Mouse (Mus musculus) CH12.LX (cell line): ENCODE data around the gene Sppl2a. TPM values are rescaled to one million over a fixed set of nuclear protein-coding genes. Genes with fewer than 3 reads are reported as not detected.

ENCODE experiments used
- DNase-seq: peaks from one replicate; pipeline ENCODE4 v3.0.0-alpha.2; 2013; ENCODE audit errors: extremely low read depth
- H3K27ac ChIP-seq: 2 replicates; pipeline ENCODE4 v1.5.1; 2012; ENCODE audit warnings: low read depth, mild to moderate bottlenecking, control low read depth, moderate library complexity; ENCODE audit not compliant: insufficient read depth
- H3K27me3 ChIP-seq: replicated peaks from 2 replicates; pipeline ENCODE3; 2012; ENCODE audit warnings: inconsistent platforms
- H3K36me3 ChIP-seq, 2 experiments: replicated peaks in 1 of 2; 2 replicates each; pipeline versions ENCODE3 to v1.6.1; 2012; ENCODE audit warnings: inconsistent platforms in 1 of 2, low read length in 1 of 2, mild to moderate bottlenecking in 1 of 2, mixed read lengths in 1 of 2, moderate library complexity in 1 of 2; ENCODE audit not compliant: control insufficient read depth in 1 of 2, insufficient read depth in 1 of 2
- H3K4me1 ChIP-seq, 2 experiments: 2 replicates each; pipeline ENCODE4 v1.6.1; 2012; ENCODE audit warnings: inconsistent platforms in 1 of 2, moderate library complexity in 1 of 2; ENCODE audit not compliant: insufficient read depth in 2 of 2, control insufficient read depth in 1 of 2
- H3K4me2 ChIP-seq: 2 replicates; pipeline ENCODE4 v1.6.1; 2012; ENCODE audit warnings: low read depth, mild to moderate bottlenecking, control low read depth; ENCODE audit not compliant: poor library complexity, insufficient read depth, severe bottlenecking
- H3K4me3 ChIP-seq, 3 experiments: fragments of 150-350 bp in 1 of 3; sonication (generic) in 1 of 3; replicated peaks in 1 of 3; 2 replicates each; pipeline versions ENCODE3 to v1.5.1; 2011 to 2012; ENCODE audit warnings: low read depth in 2 of 3, low read length in 2 of 3, mild to moderate bottlenecking in 2 of 3, moderate library complexity in 2 of 3, control low read depth in 1 of 3, improper control_type of control experiment in 1 of 3, inconsistent platforms in 1 of 3, mixed read lengths in 1 of 3; ENCODE audit not compliant: poor library complexity in 1 of 3
- H3K79me2 ChIP-seq: replicated peaks from 2 replicates; pipeline ENCODE4 v1.6.1; 2012; ENCODE audit warnings: mild to moderate bottlenecking, moderate library complexity; ENCODE audit not compliant: control insufficient read depth, poor library complexity, insufficient read depth, severe bottlenecking; ENCODE audit errors: extremely low read depth
- H3K9ac ChIP-seq: 2 replicates; pipeline ENCODE4 v1.6.1; 2012; ENCODE audit warnings: low read depth, mild to moderate bottlenecking, control low read depth, moderate library complexity; ENCODE audit not compliant: insufficient read depth
- H3K9me3 ChIP-seq: replicated peaks from 2 replicates; pipeline ENCODE3; 2012; ENCODE audit warnings: low read length, inconsistent platforms, mixed read lengths
- CHD1 ChIP-seq: IDR thresholded peaks from 2 replicates; pipeline ENCODE4 v1.6.1; 2012; ENCODE audit warnings: low read depth, low read length, improper control_type of control experiment, inconsistent platforms
- EP300 ChIP-seq: IDR thresholded peaks from 2 replicates; pipeline ENCODE4 v1.6.1; 2011; ENCODE audit warnings: low read length, improper control_type of control experiment
- HCFC1 ChIP-seq: IDR thresholded peaks from 2 replicates; pipeline ENCODE4 v1.6.1; 2012; ENCODE audit warnings: low read depth, mild to moderate bottlenecking, inconsistent platforms, low read length, improper control_type of control experiment
- JUN ChIP-seq: IDR thresholded peaks from 2 replicates; pipeline ENCODE4 v1.6.1; 2011; ENCODE audit warnings: low read depth, mild to moderate bottlenecking, low read length, improper control_type of control experiment, moderate library complexity; ENCODE audit not compliant: insufficient read depth
- MAX ChIP-seq: IDR thresholded peaks from 2 replicates; pipeline ENCODE4 v1.6.1; 2011; ENCODE audit warnings: low read length, improper control_type of control experiment
- MAZ ChIP-seq: IDR thresholded peaks from 2 replicates; pipeline ENCODE4 v1.6.1; 2012; ENCODE audit warnings: low read depth, mild to moderate bottlenecking, inconsistent platforms, low read length, improper control_type of control experiment, moderate library complexity
- MYC ChIP-seq: IDR thresholded peaks from 2 replicates; pipeline ENCODE4 v1.6.1; 2011; ENCODE audit warnings: low read depth, mild to moderate bottlenecking, improper control_type of control experiment, low read length
- RCOR1 ChIP-seq: conservative IDR thresholded peaks from 2 replicates; pipeline ENCODE4 v1.6.1; 2012; ENCODE audit warnings: low read depth, mild to moderate bottlenecking, inconsistent platforms, low read length, improper control_type of control experiment
- SIN3A ChIP-seq: IDR thresholded peaks from 2 replicates; pipeline ENCODE4 v1.6.1; 2012; ENCODE audit warnings: low read length, improper control_type of control experiment, inconsistent platforms
- TBP ChIP-seq: conservative IDR thresholded peaks from 2 replicates; pipeline ENCODE4 v1.6.1; 2011; ENCODE audit warnings: low read depth, low read length, improper control_type of control experiment
- ZKSCAN1 ChIP-seq: IDR thresholded peaks from 2 replicates; pipeline ENCODE4 v1.6.1; 2012; ENCODE audit warnings: low read depth, inconsistent platforms, low read length, improper control_type of control experiment, borderline replicate concordance
- ZNF384 ChIP-seq: IDR thresholded peaks from 2 replicates; pipeline ENCODE4 v1.6.1; 2012; ENCODE audit warnings: low read depth, low read length, improper control_type of control experiment, inconsistent platforms
- dilution Hi-C: fragments of 300-500 bp; cut with MboI; formaldehyde crosslinking; loops from 2 replicates; pipeline ENCODE4 v1.14.3; 2020; ENCODE audit warnings: low sequenced_read_pairs; ENCODE audit not compliant: extremely low pct_unique_long_range_greater_than_20kb, extremely low pct_ligation_motif_present
- in situ Hi-C: fragments of 300-500 bp; cut with MboI; formaldehyde crosslinking; loops from 3 replicates; pipeline ENCODE4 v1.14.3; 2019; ENCODE audit warnings: low sequenced_read_pairs, low pct_ligation_motif_present, low pct_unique_long_range_greater_than_20kb, mixed read lengths
- polyA plus RNA-seq: library from polyadenylated mRNA; unstranded; fragments of >175 nt; gene quantifications from 2 replicates; pipeline ENCODE4 v1.2.1, GENCODE M21; 2012; ENCODE audit warnings: low read depth; ENCODE audit not compliant: insufficient read length
- total RNA-seq, 2 experiments: library from RNA; depleted of rRNA; stranded (reverse); fragments of 300-350 nt in 1 of 2; fragments of >200 nt in 1 of 2; gene quantifications; 2 replicates each; pipeline ENCODE4 v1.2.3; 2012 to 2014

Gene Sppl2a
- total and polyA plus RNA-seq, 3 experiments, result 35.3 to 52.4 (median 37.4) TPM

GRCm38 (mm10) chr2:126938069-126938468 lies 5.0 kb upstream of the Sppl2a start:
- in situ Hi-C loops, result no loop called here

GRCm38 (mm10) chr2:126933921-126934320 lies 886 bp upstream of the Sppl2a start:
- peak overlapping the region; percentile 71 for H3K9ac ChIP-seq
- DNase-seq, result no peak
- H3K27me3 ChIP-seq, result no peaks in the 10 kb centered on the region
- H3K4me1 ChIP-seq, result peaks cover 8 to 24% of the 10 kb centered on the region in 2 experiments; a peak in 3 of 4 replicates
- no peak overlapping the region for H3K27ac ChIP-seq
- dilution Hi-C loops, result no loop called here
- H3K79me2 ChIP-seq, result peaks cover 10% of the 10 kb centered on the region
- peaks cover 2 to 13% of the 10 kb centered on the region in 2 experiments for H3K36me3 ChIP-seq
- in situ Hi-C loops, result no loop called here
- H3K4me2 ChIP-seq, result peak overlapping the region; percentile 84
- TF ChIP-seq JUN, result no peak
- TF ChIP-seq ZNF384, result peak; percentile 84
- H3K4me3 ChIP-seq, result no peak overlapping the region
- H3K9me3 ChIP-seq, result no peaks in the 10 kb centered on the region

More at GRCm38 (mm10) chr2:126938069-126938468, 5.0 kb upstream of the Sppl2a start:
- H3K4me2 ChIP-seq, result no peak overlapping the region
- dilution Hi-C loops, result no loop called here
- DNase-seq, result no peak
- TF ChIP-seq MYC (no peak), MAX (no peak), HCFC1 (no peak), EP300 (no peak), ZKSCAN1 (no peak), MAZ (no peak), SIN3A (no peak), RCOR1 (no peak)
- no peaks in the 10 kb centered on the region for H3K79me2 ChIP-seq
- no peaks in the 10 kb centered on the region for H3K36me3 ChIP-seq
- no peak overlapping the region for H3K9ac ChIP-seq
- H3K4me3 ChIP-seq, result no peak overlapping the region
- no peaks in the 10 kb centered on the region for H3K27me3 ChIP-seq
- peaks cover 8 to 11% of the 10 kb centered on the region in 2 experiments; a peak in 3 of 4 replicates for H3K4me1 ChIP-seq
- H3K9me3 ChIP-seq, result no peaks in the 10 kb centered on the region
- H3K27ac ChIP-seq, result no peak overlapping the region

- H3K79me2 ChIP-seq, result peaks cover 10% of the 10 kb centered on the region
- in situ Hi-C loops (no loop called here), dilution Hi-C loops (no loop called here)
- H3K4me3 ChIP-seq, result peak overlapping the region; percentile 75 to 84 (median 81)
- no peaks in the 10 kb centered on the region for H3K27me3 ChIP-seq
- TF ChIP-seq TBP (no peak), CHD1 (no peak)
- DNase-seq, result peak; percentile 15
- H3K27ac ChIP-seq, result peak overlapping the region; percentile 58; the same call in 1 of the 2 replicates
- H3K4me2 ChIP-seq, result peak overlapping the region; percentile 51
- H3K9me3 ChIP-seq, result no peaks in the 10 kb centered on the region
- H3K4me1 ChIP-seq, result peaks cover 3 to 32% of the 10 kb centered on the region in 2 experiments; a peak in 3 of 4 replicates
- peak overlapping the region; percentile 85 for H3K9ac ChIP-seq
- H3K36me3 ChIP-seq, result peaks cover 2 to 23% of the 10 kb centered on the region in 2 experiments
Observed at GRCm38 (mm10) chr2:126932261-126932896, 656 bp downstream of the Sppl2a start.
